Mouse (Mus musculus): ENCODE measurements around the gene Tcaim. TPM values are rescaled to one million over a fixed set of nuclear protein-coding genes. Genes with fewer than 3 reads are reported as not detected.

The Tcaim gene
- polyA plus RNA-seq, 1 experiment from 2014 or later: 5.3 TPM

DNA sequence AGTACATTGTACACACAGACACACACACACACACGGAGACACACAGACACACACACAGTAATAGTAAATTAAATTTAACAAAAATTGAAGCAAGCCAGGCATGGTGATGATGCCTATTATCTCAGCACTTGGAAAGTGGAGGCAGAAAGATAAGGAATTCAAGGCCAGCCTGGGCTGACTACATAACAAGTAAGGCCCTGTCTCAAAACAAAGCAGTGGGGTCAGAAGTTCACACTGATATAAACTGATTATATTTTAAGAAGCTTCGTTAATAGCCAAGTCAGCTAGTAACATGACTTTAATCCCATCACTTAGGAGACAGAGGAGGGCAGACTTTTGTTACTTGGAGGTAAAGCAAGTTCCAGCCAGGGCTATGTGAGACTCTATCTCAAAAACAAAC is 58.4 kb downstream of the Tcaim start:
- no peak for DNase-seq (ENCODE audit: low spot score)
- H3K27me3 ChIP-seq (ENCODE audit: insufficient read depth, poor library complexity, severe bottlenecking): no peaks in the 10 kb centered on the region
- peaks cover 18% of the 10 kb centered on the region for H3K4me1 ChIP-seq (replicated peaks)
- no peak overlapping the region for H3K27ac ChIP-seq
- WGBS: 91% methylated on average over 2 of the region's 2 CpGs
- H3K4me3 ChIP-seq: no peak overlapping the region
- H3K9me3 ChIP-seq: peaks cover 42% of the 10 kb centered on the region
- H3K36me3 ChIP-seq: peaks cover 49% of the 10 kb centered on the region

- H3K27me3 ChIP-seq (ENCODE audit: insufficient read depth, poor library complexity, severe bottlenecking): no peaks in the 10 kb centered on the region
- WGBS: 73% methylated on average over 3 of the region's 3 CpGs
- H3K4me3 ChIP-seq: peak overlapping the region; percentile 89
- H3K4me1 ChIP-seq (replicated peaks): peaks cover 18% of the 10 kb centered on the region
- peaks cover 38% of the 10 kb centered on the region for H3K36me3 ChIP-seq
- peaks cover 32% of the 10 kb centered on the region for H3K9me3 ChIP-seq
- no peak for DNase-seq (ENCODE audit: low spot score)
- H3K27ac ChIP-seq: peak overlapping the region; percentile 97; the same call in 1 of the 2 replicates
Observed at GRCm38 (mm10) chr9:122864848-122865247, 59.5 kb downstream of the Tcaim start.

- WGBS: under 1% methylated on average over 34 of the region's 34 CpGs
- Histone ChIP-seq H3K27me3 (ENCODE audit: insufficient read depth, poor library complexity, severe bottlenecking) (peaks cover 6% of the 10 kb centered on the region; the same call in 1 of the 2 replicates), H3K4me3 (peak within 1 kb of the TSS; percentile 89), H3K27ac (peak within 1 kb of the TSS; percentile 97), H3K36me3 (peaks cover 29% of the 10 kb centered on the region), H3K4me1 (replicated peaks) (peaks cover 18% of the 10 kb centered on the region), H3K9me3 (peaks cover 23% of the 10 kb centered on the region)
- peak; percentile 89 for DNase-seq (ENCODE audit: low spot score)
Observed at GRCm38 (mm10) chr9:122865697-122866166, 60.4 kb downstream of the Tcaim start, which contains the start of gene Zfp445. Gene Zfp445 (minus strand): TSS chr9:122866006.

- peaks cover 24% of the 10 kb centered on the region for H3K36me3 ChIP-seq
- peak overlapping the region; percentile 89 for H3K4me3 ChIP-seq
- H3K4me1 ChIP-seq (replicated peaks): peaks cover 18% of the 10 kb centered on the region
- H3K27ac ChIP-seq: peak overlapping the region; percentile 97
- no peak for DNase-seq (ENCODE audit: low spot score)
- H3K9me3 ChIP-seq: peaks cover 18% of the 10 kb centered on the region
- WGBS: 90% methylated on average over 4 of the region's 4 CpGs
- H3K27me3 ChIP-seq (ENCODE audit: insufficient read depth, poor library complexity, severe bottlenecking): peaks cover 6% of the 10 kb centered on the region; the same call in 1 of the 2 replicates
Observed at GRCm38 (mm10) chr9:122866192-122866591, 60.9 kb downstream of the Tcaim start.

DNA sequence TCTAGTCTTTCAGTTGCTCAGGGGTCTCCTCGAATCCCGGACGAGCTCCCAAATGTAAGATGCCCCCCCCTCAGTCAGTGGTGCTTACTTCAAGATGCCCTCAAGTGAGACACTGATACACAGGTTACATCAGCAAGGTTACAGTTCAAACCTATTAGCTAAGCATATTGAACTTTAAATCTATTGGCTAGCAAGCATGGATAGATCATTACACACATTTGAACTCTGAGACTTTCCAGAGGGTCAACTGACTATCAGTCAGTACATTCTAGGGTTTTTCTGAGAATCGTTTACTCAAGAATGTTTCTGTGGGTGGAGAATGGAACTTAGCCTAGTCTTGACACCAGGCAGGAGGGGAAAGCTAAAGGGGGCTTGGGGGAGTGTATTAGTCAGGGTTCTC is 67.3 kb downstream of the Tcaim start:
- no peak for DNase-seq (ENCODE audit: low spot score)
- Histone ChIP-seq H3K4me1 (replicated peaks) (no peaks in the 10 kb centered on the region), H3K27me3 (ENCODE audit: insufficient read depth, poor library complexity, severe bottlenecking) (peaks cover 6% of the 10 kb centered on the region; the same call in 1 of the 2 replicates), H3K36me3 (no peaks in the 10 kb centered on the region), H3K9me3 (no peaks in the 10 kb centered on the region), H3K27ac (no peak overlapping the region), H3K4me3 (no peak overlapping the region)
- WGBS: 88% methylated on average over 4 of the region's 4 CpGs

DNA sequence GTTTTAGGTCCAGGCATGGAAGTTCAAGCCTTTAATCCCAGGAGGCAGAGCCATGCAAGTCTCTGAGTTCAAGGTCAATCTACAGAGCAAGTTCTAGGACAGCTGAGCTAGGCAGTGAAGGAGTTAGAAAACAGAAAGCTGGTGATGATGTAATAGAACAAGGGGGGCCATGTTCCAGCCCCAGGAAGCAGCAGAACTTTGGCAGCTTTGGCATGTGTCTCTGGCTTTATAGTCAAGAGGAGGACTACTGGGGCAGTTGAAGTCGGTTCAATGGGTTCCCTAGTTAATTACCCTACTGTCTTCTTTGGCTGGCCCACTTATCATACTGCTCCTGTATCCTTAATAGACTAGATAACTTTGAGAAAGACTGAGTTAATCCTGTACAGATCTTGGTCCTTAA is 69.3 kb downstream of the Tcaim start:
- 70% methylated on average over 1 of the region's 1 CpGs for WGBS
- H3K36me3 ChIP-seq: no peaks in the 10 kb centered on the region
- H3K27me3 ChIP-seq (ENCODE audit: insufficient read depth, poor library complexity, severe bottlenecking): peaks cover 6% of the 10 kb centered on the region; the same call in 1 of the 2 replicates
- H3K27ac ChIP-seq: no peak overlapping the region
- H3K4me1 ChIP-seq (replicated peaks): no peaks in the 10 kb centered on the region
- no peaks in the 10 kb centered on the region for H3K9me3 ChIP-seq
- DNase-seq (ENCODE audit: low spot score): no peak
- H3K4me3 ChIP-seq: no peak overlapping the region

DNA sequence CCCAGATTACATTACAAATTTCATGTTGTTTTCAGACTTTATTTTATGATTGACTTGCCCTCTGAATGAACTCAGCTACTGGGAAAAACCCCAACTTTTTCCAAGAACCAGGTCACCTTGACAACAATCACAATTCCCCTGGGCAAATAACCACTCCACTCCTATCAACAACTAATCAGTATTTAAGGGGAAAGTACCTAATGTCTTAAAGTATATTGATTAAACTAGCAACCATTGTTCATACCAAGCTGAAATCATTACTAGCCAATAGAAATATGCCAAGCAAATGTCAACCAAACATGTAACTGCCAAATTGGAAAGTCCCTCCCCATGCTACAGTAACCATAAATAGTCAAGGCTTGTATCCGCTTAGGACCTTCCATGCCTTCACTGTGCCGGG is 69.8 kb downstream of the Tcaim start:
- 91% methylated on average over 2 of the region's 2 CpGs for WGBS
- peaks cover 4% of the 10 kb centered on the region; the same call in 1 of the 2 replicates for H3K27me3 ChIP-seq (ENCODE audit: insufficient read depth, poor library complexity, severe bottlenecking)
- H3K36me3 ChIP-seq: no peaks in the 10 kb centered on the region
- DNase-seq (ENCODE audit: low spot score): no peak
- H3K4me1 ChIP-seq (replicated peaks): no peaks in the 10 kb centered on the region
- H3K9me3 ChIP-seq: no peaks in the 10 kb centered on the region
- no peak overlapping the region for H3K27ac ChIP-seq
- no peak overlapping the region for H3K4me3 ChIP-seq

DNA sequence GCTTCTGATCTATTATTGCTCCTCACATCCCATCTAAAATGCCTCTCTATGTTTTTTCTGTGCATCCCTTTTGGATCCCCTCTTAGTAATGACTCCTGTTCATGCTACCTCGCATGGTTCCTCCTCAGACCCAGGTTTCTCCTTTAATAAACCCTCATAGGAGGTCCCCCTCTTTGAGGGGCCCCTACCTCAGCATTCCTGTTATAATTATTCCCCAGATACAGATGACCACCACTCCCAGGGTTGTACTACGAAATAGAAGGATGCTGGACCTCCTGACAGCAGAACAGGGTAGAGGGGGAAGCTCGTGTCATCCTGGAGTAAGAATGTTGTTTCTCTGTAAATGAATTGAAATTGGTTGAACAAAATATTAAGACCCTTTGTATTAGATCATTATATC is 80.0 kb downstream of the Tcaim start, which contains the start of gene Zkscan7:
Gene Zkscan7, plus strand, starts transcription at position 301 of the 400 bp plus-strand sequence.
- 87% methylated on average over 3 of the region's 3 CpGs for WGBS
- Histone ChIP-seq H3K36me3 (no peaks in the 10 kb centered on the region; the same call in 1 of the 2 replicates), H3K27ac (peak within 1 kb of the TSS; percentile 88), H3K4me3 (peak within 1 kb of the TSS; percentile 84), H3K9me3 (no peaks in the 10 kb centered on the region), H3K27me3 (ENCODE audit: insufficient read depth, poor library complexity, severe bottlenecking) (no peaks in the 10 kb centered on the region), H3K4me1 (replicated peaks) (peaks cover 17% of the 10 kb centered on the region)
- DNase-seq (ENCODE audit: low spot score): no peak

Other genes starting within 250 kb of the Tcaim start
- not detected in 2 replicates for gene Topaz1, start 58.2 kb upstream of the Tcaim start, polyA plus RNA-seq (2016; fragmentation: Nextera tagmentation; extraction: Ambion mirVana)
- gene Gm35549, start 38.5 kb downstream of the Tcaim start, polyA plus RNA-seq (2016; fragmentation: Nextera tagmentation; extraction: Ambion mirVana): 0.27 TPM in 1 of 2 replicates, not detected in the other
- 66.1 and 74.4 TPM in 2 replicates for gene Zfp445, start 60.5 kb downstream of the Tcaim start, polyA plus RNA-seq (2016; fragmentation: Nextera tagmentation; extraction: Ambion mirVana)
- 3.6 and 4.5 TPM in 2 replicates for gene Zkscan7, start 80.1 kb downstream of the Tcaim start, polyA plus RNA-seq (2016; fragmentation: Nextera tagmentation; extraction: Ambion mirVana)
- 30.7 and 33.5 TPM in 2 replicates for gene Zfp105, start 117.5 kb downstream of the Tcaim start, polyA plus RNA-seq (2016; fragmentation: Nextera tagmentation; extraction: Ambion mirVana)
- 22.7 and 25.0 TPM in 2 replicates for gene 1110059G10Rik, start 145.5 kb downstream of the Tcaim start, polyA plus RNA-seq (2016; fragmentation: Nextera tagmentation; extraction: Ambion mirVana)
- gene Kif15, start 145.5 kb downstream of the Tcaim start, polyA plus RNA-seq (2016; fragmentation: Nextera tagmentation; extraction: Ambion mirVana): 59.0 and 97.7 TPM in 2 replicates
- gene Tmem42, start 215.8 kb downstream of the Tcaim start, polyA plus RNA-seq (2016; fragmentation: Nextera tagmentation; extraction: Ambion mirVana): 17.6 and 17.9 TPM in 2 replicates
- 0.42 and 0.48 TPM in 2 replicates for gene Tgm4, start 229.2 kb downstream of the Tcaim start, polyA plus RNA-seq (2016; fragmentation: Nextera tagmentation; extraction: Ambion mirVana)